Mouse (Mus musculus): Measurements from ENCODE around the gene Rsrc1. TPM values are rescaled to one million over a fixed set of nuclear protein-coding genes. Genes with fewer than 3 reads are reported as not detected.

The Rsrc1 gene
- total RNA-seq, 2 experiments from 2014 or later: 28.7 to 31.2 TPM

- no peak for DNase-seq (ENCODE audit: low spot score in 2 of 2)
These were observed 385.1 kb downstream of the Rsrc1 start for GRCm38 (mm10) chr3:67366087-67366892.

- no peak for DNase-seq (ENCODE audit: low spot score in 2 of 2)
These were observed 386.3 kb downstream of the Rsrc1 start for GRCm38 (mm10) chr3:67367481-67367880.

DNA sequence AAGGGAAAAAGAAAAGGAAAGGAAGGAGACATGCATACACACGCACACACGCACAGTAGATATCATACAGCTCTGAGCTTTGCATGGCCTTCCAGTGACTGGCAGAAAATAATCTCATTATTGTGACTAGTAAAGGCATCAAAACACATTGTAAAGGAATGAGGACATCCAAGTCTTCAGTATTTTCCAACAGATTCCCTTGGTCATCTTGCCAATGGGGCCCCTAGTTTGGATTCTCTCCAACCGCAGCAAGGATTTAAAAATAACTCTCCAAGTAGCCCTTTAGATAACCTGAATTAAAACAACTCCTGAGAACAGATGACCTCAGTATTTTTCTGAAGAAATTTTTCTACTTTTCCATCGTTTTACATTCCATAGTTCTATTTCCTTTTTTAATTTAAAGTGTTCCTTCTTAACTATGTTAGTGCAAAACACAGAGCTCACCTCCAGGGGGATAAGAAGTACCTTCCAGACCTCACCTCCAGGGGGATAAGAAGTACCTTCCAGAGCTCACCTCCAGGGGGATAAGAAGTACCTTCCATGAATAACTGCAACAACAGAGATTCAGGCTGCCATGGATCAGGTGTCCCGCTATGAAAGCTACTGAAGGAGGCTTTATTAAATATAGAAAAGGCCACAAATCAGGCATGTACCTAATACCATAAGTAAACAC lies 388.4 kb downstream of the Rsrc1 start:
- no peak for DNase-seq (ENCODE audit: low spot score in 2 of 2)

GRCm38 (mm10) chr3:67372194-67372593 lies 391.0 kb downstream of the Rsrc1 start:
- DNase-seq (ENCODE audit: low spot score in 2 of 2): no peak

GRCm38 (mm10) chr3:67372781-67373180 lies 391.6 kb downstream of the Rsrc1 start:
- peak in 1 of 2 experiments; percentile 9 for DNase-seq (ENCODE audit: low spot score in 2 of 2)

- DNase-seq (ENCODE audit: low spot score in 2 of 2): peak; percentile 51 to 75
These were observed 392.7 kb downstream of the Rsrc1 start, which contains the start of gene Mlf1 for GRCm38 (mm10) chr3:67373872-67374271. Gene Mlf1 (plus strand): TSS chr3:67374097.

- no peak for DNase-seq (ENCODE audit: low spot score in 2 of 2)
These were observed 393.2 kb downstream of the Rsrc1 start for GRCm38 (mm10) chr3:67374360-67374778.

GRCm38 (mm10) chr3:67375063-67375462 lies 393.9 kb downstream of the Rsrc1 start, which contains the start of gene Gm17402:
Gene Gm17402 (minus strand): TSS chr3:67375163.
- DNase-seq (ENCODE audit: low spot score in 2 of 2): no peak

DNA sequence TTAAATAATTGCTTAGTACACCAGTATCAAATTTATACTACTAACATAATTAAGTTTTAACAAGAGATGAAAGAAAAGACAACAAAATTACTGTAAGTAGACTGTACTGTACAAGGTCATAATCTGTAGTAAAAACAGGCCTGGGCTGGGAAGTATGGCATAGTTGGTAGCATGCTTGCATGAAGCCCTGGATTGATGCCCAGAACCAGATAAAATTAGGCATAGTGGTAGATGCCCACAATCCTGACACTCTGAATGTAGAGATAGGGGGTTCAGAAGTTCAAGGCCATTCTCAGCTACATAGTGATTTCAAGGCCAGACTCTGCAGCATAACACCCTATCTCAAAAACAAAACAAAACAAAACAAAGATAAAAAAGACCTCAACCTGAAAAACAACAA lies 397.0 kb downstream of the Rsrc1 start:
- no peak for DNase-seq (ENCODE audit: low spot score in 2 of 2)

Other genes starting within 250 kb of the Rsrc1 start
- gene Shox2, start 381 bp downstream of the Rsrc1 start, total RNA-seq (2021): 10 to 100 TPM; 14.2 to 14.6 TPM

Data from gastrocnemius, postnatal 4 days (tissue).